Mouse (Mus musculus) left cerebral cortex, postnatal 25 days (tissue): ENCODE data around the gene H2-DMb2. TPM values are rescaled to one million over a fixed set of nuclear protein-coding genes. Genes with fewer than 3 reads are reported as not detected.
A peak's percentile ranks its signal among the peaks of the same experiment; 100 is the strongest.

Source experiments
- DNase-seq, 2 experiments: peaks; one replicate each; pipeline ENCODE4 v3.0.0; 2022; ENCODE audit warnings: low spot score in 2 of 2, mixed read lengths in 1 of 2
- intact Hi-C: fragments of 180-260 bp; cut with DNase I; formaldehyde crosslinking; loops from one replicate; pipeline ENCODE4 v1.15.1; 2025
- total RNA-seq, 2 experiments: library from RNA; stranded (reverse); gene quantifications; 2 replicates each; pipeline ENCODE4 v1.2.3; 2021

Gene H2-DMb2
- total RNA-seq, 2 experiments from 2014 or later: 0.46 to 0.92 TPM

DNA sequence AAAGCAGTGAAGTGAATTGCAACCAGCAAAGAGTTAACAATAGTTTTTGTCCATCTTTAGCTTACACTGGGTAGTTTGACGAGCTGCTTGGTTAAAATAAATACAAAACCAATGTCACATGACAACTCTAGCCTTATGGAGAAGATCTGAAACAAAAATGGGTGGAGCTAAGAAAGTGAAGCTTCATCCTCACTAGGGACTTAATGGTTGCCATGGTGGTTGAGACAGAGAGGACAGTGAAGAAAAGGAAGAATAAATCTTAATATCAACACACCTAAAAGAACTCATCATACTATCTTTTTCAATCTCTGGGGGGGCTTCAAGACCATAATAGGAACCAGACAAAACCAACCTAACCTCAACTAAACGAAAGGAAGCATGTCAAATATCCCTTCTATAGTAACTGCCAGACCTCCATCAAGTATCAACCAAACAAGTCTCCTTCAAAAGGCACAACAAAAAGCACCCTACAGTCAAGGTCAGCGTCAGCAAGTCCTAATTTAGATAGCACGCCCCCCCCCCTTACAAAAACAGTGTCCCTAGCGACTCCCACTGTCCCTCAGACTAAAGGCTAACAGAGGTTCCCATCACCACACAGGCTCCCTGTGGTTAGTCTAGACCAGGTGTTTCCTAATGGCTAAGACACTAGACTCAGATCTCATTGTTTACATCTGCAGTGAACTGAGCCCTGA, 25.5 kb upstream of the H2-DMb2 start:
- peak in 1 of 2 experiments; percentile 30 for DNase-seq
- intact Hi-C loops: loop anchor here (5.0 kb wide), 2 partner anchors 85 to 780 kb away; partner anchors contain the start of genes C2, Ehmt2, Rxrb and Slc39a7

DNA sequence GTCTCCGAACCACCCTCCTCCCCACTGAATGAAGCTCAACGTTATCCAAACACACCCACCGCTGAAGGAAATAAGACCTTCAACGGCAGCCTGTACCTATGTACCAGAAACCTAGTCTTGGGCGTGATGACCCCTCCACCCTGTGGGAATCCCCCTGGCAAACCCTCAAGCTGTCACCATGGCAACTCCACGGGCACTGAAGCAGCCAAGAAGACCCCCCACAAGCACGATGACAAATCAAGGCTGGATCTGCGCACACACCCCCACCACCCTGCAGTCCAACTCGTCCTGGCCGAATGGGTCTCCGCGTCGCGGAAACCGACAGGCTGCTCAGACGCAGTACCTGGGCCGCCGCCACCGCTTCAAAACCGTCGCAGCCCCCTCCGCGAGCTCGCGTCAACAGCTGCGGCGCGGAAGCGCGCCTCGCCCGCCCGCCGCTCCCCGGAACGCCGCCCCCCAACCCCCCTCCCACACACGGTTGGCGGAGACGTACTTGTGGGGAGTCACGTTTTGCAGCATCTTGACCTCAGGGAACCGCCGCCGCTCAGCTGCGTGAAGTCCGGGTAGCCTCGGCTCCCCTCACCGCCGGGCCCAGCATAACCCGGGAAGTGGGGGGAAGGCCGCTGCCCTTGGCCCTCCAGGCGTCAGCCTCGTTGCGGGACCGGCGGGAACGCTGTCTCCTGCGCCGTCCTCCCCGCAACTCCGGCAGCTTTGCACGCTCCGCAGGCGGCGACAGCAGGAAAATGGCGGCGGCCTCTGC, 24.8 kb upstream of the H2-DMb2 start:
- DNase-seq: peak; percentile 45 to 71

DNA sequence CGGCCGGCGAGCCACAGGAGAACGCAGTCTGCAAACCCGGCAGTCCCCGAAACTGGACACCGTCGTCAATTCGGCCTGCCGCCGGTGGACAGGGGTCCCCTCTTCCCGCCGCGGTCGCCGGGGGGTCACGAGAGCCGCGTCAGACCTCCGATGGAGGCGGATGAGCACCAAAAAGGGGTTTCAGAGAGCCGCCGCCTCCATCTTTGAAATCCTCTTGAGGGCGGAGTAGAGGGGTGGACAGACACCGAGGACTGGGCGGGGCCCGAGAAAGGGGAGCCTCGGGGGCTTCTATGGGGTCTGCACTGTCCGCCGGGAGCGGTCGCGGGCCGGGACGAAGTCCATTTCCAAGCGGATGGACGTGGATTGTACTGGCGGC, 24.2 kb upstream of the H2-DMb2 start:
- intact Hi-C loops: loop anchor here (5.0 kb wide), 2 partner anchors 87 to 778 kb away; partner anchors contain the start of genes C2, Ehmt2, Rxrb and Slc39a7
- no peak for DNase-seq

More for the DNA sequence above, 24.8 kb upstream of the H2-DMb2 start:
- intact Hi-C loops: loop anchor here (5.0 kb wide), 2 partner anchors 86 to 779 kb away; partner anchors contain the start of genes C2, Ehmt2, Rxrb and Slc39a7

DNA sequence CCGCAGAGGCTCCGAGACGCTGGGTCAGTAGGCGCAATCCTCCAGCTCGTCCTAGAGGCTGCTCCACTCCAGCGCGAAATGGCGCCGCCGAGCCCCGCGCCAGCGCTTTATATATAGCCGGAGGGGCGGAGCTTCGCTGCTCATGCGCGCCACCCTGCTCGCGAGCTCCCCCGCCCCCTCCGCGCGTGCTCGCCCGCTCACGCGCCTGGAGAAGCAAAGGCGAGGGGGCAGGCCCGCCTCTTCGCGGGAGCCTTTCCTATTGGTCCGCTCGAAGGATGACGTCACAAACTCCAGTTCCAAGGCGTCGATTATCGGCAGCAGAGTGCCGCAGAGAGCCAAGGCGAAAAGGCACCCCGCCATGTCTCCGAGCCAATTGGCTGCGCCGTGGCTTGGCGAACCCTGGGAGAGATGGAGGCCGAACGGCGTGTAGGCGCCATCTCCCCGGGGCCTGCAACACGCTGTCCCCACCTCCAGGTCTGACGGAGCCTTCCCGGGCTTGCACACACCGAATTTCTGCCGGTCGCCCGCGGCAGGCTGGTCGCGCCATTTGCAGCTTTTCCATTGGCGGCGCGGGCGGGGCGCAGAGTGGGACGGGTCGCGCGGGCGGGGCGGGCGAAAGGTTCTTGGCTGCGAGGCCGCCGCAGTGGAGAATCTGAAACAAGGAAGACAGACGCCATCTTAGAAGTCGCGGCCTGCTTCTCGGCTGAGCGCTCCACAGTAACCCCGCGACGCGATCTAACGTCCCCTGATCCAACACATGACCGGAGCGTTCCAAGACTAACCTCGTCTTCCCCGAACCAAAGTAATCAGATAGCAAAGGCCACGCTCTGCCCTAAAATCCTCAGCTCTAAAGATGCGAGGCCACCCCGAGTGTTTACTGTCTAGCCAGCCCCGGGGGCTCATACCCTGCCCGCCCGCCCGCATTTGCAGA, 23.6 kb upstream of the H2-DMb2 start, which contains the start of gene H2-DMa:
Gene H2-DMa (plus strand): TSS at position 293 of the 931 bp plus-strand sequence.
- peak; percentile 99 to 100 for DNase-seq
- intact Hi-C loops: loop anchor here (5.0 kb wide), 3 partner anchors 87 to 778 kb away; partner anchors contain the start of genes C2, Ehmt2, Ppt2 and Prrt1

DNA sequence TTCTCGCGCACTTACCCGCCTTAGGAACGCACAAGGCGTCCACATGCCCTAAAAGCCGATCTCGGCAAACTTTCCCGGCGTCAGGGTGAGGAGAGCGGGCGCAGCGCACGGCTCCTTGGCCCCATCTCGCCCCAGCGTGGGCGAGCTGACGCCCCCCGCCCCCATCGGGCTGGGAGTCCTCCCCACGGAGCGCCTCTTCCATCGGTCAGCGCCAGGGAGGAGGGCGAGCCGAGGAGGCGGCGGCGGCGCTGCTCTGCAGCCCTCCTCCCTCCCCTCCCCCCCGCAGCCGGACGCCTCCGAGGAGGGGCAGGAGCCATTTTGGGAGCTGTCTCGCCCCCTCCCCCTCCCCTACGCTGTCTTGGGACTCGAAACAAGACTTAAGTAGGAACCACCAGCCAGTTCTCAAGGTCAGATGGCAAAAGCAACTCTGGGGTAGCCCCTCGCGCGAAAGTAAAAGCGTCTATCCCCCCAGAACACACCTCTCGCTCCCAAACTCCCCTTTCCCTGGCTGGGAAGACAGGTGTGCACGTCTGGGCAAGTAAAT, 22.9 kb upstream of the H2-DMb2 start:
- peak; percentile 87 to 93 for DNase-seq
- intact Hi-C loops: loop anchor here (5.0 kb wide), 1 partner anchor 507 kb away; the partner anchor contains the start of genes Ppt2 and Prrt1

DNA sequence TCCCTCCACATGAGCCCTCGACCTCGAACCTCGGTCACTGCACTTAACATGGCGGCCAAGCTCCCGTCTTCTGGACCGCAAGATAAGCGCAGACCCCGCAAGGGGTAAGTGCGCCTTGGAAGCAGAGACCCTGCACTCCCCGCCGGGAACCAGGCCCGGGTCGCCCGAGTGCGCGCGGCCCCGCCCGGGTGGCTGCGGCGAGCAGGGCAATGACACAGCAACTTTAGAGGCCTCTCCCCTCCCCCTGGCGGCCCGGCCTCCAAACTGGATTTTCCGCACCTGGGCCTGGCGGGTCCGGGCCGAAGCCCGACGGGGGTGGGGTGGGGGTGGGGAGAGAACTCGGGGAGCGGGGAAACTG, 22.3 kb upstream of the H2-DMb2 start:
- peak in 1 of 2 experiments; percentile 77 for DNase-seq
- intact Hi-C loops: loop anchor here (5.0 kb wide), 1 partner anchor 507 kb away; the partner anchor contains the start of genes Ppt2 and Prrt1

DNA sequence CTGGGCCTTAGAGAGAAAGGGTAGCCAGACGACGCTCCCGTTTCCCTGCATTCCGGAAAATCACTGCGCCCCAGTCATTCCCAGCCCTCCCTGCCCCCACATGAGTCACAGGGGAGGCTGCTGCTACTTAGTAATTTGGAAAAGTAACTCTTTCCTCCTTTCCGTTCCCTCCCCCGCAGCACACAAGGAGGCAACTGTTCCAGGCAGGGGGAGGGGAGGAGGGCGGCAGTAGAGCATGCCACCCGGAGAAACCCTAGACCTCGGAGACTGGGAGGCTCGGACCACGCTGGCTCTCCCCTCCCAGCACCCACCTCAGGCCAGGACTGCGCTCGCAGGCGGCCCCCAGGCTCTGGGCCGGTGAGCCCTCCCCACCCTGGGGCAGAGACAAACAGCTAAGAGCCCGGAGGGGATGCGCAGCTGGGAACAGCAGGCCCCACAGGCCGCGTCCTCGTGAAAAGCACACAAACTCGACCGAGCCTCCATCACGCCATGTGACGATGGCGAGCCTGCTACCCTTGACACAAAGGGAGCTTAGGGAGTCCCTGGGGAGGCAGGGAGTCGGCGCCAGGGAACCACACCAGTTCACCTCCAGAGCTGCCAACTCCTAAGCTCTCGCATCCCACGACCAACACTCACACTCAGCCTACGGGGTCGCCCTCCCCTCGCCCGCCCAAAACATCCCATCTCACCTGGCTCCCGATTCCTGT, 21.8 kb upstream of the H2-DMb2 start:
- intact Hi-C loops: loop anchor here (5.0 kb wide), 1 partner anchor 506 kb away; the partner anchor contains the start of genes Ppt2 and Prrt1
- DNase-seq: peak; percentile 87 to 96

DNA sequence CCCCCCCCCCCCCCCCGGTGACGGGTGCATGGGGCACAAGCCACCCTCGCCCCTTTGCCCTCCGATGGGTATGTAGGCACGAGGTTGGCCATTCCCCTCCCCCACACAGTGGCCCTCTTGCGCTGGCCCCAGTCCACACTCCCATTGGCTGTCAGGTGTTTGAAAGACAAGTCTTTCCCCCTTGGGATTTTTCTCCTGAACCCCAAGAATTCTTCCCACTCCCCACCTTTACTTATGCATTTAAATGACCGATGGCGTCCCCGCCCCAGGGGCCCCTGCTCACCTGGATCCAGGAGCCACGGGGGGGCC, 21.3 kb upstream of the H2-DMb2 start:
- intact Hi-C loops: loop anchor here (1.0 to 5.0 kb wide), 2 partner anchors 465 to 505 kb away; partner anchors contain the start of genes Ppt2 and Prrt1

DNA sequence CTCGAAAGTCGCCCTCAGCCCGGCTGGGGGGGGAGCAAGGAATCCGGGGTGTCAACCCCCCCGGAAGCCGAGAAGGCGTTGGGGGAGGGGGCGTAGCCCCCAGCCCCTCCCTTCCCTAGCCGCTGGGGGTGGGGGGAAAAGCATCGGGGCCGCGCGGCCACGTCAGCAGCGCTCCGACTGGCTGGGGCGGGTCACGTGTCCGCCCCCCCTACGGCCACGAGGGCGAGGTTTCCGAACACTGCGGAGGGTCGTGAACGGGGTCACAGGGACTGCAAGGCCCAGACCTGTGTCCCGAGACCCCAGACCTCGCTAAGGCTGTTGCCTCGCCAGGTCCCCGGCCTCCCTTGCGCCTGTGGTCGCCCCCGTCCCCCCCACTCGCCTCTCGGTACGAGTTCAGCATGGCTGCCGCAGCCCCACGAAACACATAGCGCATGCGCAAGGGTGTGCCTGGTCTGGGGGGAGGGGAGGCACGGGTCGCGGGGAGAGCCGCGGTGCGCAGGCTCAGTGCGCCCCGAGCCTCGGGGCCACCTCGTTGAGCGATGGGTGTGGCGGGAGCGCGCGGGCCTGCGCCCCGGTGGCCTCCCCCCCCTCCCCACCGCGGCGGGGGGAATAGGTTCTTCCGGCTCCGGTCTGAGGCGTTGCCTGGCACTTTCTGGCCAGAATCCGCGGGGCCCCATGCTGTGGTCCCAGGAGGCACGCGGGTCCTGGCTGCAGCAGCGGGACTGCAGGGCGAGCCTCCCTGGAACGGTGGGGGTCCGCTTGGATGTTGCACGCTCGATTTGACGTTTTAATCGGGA, 20.7 kb upstream of the H2-DMb2 start, which contains the start of gene Brd2:
Gene Brd2 (minus strand): TSS at position 447 of the 797 bp plus-strand sequence.
- intact Hi-C loops: loop anchor here (1.0 to 5.0 kb wide), 2 partner anchors 465 to 505 kb away; partner anchors contain the start of genes Ppt2 and Prrt1
- peak; percentile 97 to 98 for DNase-seq

More for the DNA sequence above, 21.3 kb upstream of the H2-DMb2 start:
- DNase-seq: no peak

DNA sequence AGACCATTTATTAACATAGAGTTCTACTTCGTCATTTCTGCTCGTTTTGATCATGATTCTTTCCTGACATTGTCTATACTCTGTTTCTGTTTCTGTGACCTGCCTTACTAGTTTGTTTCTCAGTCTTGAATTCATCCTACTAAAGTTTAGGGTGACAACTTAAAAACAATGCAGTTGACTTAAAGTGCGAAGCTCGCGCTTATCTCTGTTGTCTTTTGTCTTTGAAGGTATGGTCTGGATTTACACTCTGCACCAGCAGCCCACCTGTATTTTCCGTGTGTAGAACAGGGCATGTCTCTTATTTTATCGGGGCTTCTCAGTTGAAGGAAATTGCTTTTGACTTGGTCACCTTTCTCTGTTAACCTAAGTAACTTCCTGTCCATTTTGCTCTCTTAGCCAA, 20.0 kb upstream of the H2-DMb2 start:
- DNase-seq: no peak
- intact Hi-C loops: loop anchor here (5.0 kb wide), 1 partner anchor 504 kb away; the partner anchor contains the start of genes Ppt2 and Prrt1

DNA sequence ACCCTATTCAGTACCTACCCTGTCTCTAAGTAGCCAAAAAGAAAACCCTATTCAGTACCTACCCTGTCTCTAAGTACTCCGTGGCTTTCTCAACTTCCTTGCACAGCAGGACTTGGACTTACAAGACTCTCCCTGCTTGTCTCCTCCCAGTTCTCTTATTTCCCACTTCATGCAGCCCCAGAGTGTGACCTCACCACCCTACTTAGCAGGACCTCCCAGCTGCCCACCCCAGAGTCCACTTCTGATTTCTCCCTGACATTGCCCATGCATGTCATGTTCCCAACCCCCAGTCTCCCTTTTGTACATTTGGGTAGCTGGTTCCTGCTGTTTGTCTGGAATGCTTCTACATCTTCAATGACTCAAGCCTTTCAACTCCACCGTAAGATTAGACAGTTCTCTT, 19.6 kb upstream of the H2-DMb2 start:
- DNase-seq: no peak
- intact Hi-C loops: loop anchor here (5.0 kb wide), 1 partner anchor 504 kb away; the partner anchor contains the start of genes Ppt2 and Prrt1

DNA sequence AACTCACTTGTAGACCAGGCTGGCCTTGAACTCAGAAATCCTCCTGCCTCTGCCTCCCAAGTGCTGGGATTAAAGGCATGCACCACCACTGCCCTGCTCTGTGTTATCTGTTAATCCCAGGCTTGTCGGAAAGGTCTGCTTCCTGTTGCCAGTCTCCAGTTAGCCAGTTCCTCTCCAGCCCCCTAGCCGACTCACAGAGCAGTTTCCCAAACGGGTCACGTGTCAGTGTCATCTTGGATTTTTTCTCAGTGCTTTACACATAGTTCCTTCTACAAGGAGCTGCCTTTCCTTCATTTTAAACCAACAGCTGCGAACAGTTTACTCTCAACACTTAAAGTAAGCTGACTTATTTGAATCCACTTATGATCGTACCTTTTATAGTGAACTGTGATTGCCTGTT, 18.5 kb upstream of the H2-DMb2 start:
- DNase-seq: no peak
- intact Hi-C loops: loop anchor here (5.0 kb wide), 1 partner anchor 503 kb away; the partner anchor contains the start of genes Ppt2 and Prrt1

DNA sequence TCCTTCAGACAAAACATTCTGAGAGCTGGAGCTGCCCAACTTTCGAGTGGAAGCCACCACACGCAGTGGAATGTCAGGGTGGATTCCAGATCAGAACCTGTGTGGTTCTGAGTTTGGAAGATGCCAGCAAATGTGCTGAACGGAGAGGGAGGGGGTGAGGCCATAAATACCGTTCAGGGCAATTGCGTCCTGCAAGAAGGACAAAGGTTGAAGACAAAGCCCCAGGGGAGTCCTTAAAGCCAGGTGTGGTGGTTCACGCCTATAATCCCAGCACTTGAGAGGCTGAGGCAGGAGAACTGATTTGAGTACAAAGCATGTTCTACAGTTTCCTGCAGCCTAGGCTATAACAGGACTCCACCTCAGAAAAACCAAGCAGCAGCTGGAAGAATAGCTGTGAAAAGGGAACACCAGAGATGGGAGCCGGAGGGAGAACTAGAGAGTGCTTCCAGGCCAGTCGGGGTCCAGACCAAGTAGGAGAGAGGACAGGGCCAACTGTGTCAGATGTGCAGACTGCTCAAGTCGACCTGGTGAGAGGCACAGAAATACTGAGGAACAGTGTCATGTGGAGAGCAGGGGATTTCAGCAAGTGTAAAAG, 16.2 kb upstream of the H2-DMb2 start:
- no peak for DNase-seq
- intact Hi-C loops: no loop called here

DNA sequence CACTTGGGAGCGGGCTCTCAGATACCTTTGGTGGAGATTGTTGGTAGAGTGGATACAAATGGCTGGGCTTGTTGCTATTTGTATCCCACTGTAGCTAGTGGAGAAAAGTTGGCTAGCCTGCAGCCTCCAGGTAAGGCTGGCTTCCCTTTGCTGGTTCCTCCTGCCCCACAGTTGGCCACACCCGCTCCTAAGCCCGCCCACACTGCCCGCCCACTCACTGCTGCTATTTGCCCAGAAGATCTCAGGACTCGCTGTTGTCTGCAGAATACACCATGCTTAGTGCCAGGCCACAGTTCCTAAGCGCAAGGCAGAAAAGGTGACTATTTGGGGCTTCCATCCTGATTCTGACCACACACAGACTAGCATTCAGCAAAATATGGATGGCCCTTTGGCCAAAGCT, 15.6 kb upstream of the H2-DMb2 start:
- DNase-seq: peak; percentile 56 to 82
- intact Hi-C loops: no loop called here

DNA sequence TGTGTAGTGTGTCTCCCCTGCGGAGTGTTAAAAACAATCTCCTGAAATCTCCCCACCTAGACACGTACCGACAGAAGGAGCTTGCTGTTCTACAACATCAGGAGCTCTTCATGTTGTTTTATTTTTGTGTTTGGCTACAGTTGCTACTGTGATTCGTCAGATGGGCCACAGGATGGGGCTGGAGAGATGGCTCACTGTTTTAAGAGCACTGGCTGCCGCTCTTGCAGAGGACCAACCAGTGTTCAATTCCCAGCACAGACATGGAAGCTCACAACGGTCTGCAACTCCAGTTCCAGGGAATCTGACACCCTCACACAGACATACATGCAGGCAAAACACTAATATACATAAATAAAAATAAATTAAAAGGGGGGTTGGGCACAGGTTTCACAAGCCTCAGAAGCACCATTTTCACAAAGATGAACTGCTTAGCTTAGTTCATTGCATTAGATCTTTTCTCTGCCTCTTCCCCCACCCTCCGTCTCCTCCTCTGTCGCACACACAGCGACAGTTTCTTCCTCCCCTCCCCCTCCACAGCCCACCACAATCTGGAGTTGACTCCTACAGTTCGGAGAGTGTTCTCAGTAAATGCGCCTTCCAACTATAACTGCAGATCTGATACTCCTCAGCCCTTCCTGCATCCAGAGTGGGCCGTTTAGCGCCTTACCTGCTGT, 14.7 kb upstream of the H2-DMb2 start:
- intact Hi-C loops: no loop called here
- DNase-seq: peak; percentile 58 to 85
